Mouse (Mus musculus) thymus, postnatal 25 days (tissue): ENCODE results near the gene Trrap.

ENCODE experiments used
- DNase-seq: peaks from one replicate; pipeline ENCODE4 v3.0.0; 2022

The Trrap gene

DNA sequence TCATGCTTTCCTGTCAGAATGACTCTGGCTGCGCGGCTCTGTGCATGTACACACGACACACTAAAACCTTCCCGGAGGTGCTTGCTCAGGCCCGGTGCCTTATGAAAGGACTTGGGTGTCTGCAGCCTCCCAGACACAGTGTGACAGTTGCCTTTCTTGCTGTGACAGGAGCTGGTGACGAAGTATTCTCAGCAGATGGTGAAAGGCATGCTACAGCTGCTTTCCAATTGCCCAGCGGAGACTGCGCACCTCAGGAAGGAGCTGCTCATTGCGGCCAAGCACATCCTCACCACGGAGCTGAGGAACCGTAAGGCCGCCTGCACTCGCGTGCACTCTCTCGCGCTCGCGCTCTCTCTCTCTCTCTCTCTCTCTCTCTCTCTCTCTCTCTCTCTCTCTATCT, 18.9 kb downstream of the Trrap start:
- no peak for DNase-seq

DNA sequence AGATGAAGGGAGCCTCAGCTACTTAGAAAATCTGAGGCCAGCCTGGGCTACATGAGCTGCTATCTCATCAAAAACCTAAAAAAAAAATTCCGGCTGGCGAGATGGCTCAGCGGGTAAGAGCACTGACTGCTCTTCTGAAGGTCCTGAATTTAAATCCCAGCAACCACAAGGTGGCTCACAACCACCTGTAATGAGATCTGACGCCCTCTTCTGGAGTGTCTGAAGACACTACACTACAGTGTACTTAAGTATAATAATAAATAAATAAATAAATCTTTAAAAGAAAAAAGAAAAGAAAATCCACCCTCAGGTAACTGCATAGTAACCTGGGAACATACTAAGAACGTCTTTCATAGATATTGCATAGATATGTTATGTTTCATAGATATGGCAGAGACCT, 25.8 kb downstream of the Trrap start:
- no peak for DNase-seq

DNA sequence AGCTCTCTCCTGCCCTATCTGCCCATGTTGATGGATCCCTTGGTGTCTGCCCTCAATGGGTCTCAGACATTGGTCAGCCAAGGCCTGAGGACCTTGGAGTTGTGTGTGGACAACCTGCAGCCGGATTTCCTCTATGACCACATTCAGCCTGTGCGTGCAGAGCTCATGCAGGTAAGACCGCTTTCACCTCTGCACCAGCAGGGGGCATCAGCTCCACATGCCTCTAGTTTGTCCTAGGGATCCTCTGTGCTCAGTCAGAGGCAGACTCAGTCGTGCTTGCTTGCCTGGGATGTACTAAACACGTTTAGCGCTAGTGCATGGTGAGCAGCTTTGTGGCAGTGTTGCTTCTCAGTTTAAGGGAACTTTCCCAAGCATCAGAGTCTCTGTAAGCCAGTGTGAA, 27.2 kb downstream of the Trrap start:
- peak; percentile 18 for DNase-seq

- DNase-seq, result no peak
Observed at GRCm38 (mm10) chr5:144797116-144797515, 29.6 kb downstream of the Trrap start.

DNA sequence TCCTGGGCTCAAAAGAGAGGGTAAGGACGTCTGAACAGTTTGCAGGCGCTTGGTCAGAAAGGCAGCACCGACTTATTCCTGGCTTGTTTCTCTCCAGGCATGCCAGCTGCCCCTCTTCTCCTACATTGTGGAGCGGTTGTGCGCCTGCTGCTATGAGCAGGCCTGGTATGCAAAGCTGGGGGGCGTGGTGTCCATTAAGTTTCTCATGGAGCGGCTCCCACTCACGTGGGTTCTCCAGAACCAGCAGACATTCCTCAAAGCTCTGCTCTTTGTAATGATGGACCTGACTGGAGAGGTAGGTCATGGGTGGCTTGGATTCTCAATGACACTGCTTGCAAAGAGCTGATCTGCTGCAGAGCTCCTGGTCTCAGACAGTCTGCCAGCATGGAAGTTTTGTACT, 35.5 kb downstream of the Trrap start:
- DNase-seq, result no peak

GRCm38 (mm10) chr5:144804181-144804580, 36.6 kb downstream of the Trrap start:
- no peak for DNase-seq

GRCm38 (mm10) chr5:144806931-144807330, 39.4 kb downstream of the Trrap start:
- DNase-seq, result no peak

GRCm38 (mm10) chr5:144828365-144829102, 61.0 kb downstream of the Trrap start:
- DNase-seq, result no peak

DNA sequence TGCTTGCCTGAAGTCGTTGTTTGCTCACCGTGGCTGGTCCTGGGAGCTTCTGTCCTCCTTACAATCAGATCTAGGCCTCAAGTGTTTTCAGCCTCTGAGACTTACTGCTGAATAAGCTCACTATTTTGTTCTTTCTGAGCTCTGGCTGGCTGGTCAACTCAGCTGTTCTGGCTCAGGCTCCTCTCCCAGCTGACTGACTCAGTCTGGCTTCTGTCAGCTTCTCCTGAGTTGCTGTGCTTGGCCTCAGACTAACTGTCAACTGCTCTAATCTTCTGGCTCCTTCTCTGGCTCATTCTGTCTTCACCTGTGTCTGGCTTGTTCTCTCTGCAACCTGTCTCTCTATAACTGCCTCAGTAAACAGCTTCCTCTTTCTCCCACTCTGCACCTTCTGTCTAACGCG, 62.1 kb downstream of the Trrap start:
- DNase-seq, result no peak

DNA sequence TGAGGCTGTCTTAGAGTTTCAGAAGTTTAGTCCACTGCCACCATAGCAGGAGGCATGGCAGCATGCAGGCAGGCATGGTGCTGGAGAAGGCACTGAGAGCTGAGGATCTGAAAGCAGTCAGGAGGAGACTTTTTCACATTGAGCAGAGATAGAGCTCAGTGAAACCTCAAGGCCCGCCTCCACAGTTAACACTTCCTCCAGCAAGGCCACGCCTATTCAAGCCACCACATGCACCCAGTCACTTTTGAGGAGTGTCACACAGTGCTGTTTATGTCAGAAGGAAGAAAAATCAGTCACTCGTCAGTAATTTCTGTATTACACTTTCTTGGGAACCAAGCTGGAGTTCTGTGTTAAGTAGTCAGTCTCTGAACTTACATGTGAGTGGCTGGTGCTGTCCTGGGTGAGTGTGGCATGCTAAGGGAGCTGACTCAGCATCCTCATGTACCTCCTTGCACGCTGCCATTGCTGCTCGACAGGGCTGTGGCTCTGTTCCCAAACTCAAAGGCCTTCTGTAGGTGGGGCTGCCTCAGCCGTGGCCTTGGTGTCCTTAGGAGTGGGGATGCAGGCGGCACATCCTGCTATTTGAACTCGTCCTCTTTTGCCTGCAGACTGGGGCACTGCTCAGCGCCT, 64.4 kb downstream of the Trrap start:
- no peak for DNase-seq

GRCm38 (mm10) chr5:144836100-144836499, 68.6 kb downstream of the Trrap start:
- no peak for DNase-seq

GRCm38 (mm10) chr5:144845352-144845751, 77.8 kb downstream of the Trrap start:
- no peak for DNase-seq

DNA sequence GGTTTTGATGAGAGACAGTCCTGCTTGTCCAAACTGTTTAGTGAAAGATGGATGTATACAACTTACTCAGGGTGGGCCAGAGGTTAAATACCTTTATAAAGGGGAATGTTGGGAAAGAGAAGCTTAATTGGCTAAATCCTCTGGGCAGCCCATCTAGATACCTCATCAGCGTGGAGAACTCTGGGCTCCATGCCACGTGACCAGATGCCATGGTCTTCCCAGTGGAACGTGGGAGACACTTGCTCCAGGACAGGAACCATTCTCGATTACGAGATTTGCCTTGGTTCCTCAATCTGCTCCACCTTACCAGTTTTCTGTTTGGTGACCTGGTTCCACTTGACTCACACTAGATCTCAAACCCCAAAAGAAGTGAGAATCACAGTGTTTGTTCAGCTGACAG, 81.2 kb downstream of the Trrap start:
- no peak for DNase-seq

DNA sequence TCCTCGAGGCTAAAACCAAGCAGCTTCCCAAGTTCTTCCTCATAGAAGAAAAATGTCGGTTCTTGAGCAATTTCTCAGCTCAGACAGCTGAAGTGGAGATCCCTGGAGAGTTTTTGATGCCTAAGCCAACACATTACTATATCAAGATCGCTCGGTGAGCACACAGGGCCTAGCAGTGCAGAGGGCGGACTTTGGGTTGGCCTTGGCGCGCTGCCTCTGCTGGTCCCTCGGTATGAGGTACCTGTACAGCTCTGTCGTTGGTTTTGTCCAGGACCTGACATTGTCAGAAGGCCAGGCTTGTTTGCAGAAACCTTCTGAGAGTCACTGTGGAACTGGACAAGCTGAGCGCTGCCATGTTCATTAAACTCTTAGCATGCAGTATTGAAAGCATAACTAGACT, 82.4 kb downstream of the Trrap start:
- no peak for DNase-seq

- DNase-seq, result no peak
Observed at GRCm38 (mm10) chr5:144851820-144852219, 84.3 kb downstream of the Trrap start.

GRCm38 (mm10) chr5:144853931-144854330, 86.4 kb downstream of the Trrap start:
- no peak for DNase-seq

DNA sequence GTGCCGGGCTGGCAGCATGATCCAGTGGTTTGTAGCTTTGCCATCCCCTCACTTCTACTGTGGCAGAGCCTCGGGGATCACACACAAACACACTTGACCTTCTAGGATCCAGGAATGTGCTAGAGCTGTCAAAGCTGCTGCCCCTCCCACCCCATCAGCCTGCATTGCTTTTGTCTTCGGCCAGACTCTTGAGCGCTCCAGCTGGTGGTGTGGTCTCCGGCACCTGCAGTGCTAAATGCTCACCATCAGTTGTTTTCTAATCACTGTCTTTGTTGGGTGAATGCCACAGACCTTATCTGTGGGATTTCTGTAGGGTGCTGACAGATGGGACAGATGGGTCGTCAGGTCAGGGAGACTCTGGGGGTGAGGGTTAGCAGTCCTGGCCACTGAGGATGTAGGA, 88.4 kb downstream of the Trrap start:
- no peak for DNase-seq

DNA sequence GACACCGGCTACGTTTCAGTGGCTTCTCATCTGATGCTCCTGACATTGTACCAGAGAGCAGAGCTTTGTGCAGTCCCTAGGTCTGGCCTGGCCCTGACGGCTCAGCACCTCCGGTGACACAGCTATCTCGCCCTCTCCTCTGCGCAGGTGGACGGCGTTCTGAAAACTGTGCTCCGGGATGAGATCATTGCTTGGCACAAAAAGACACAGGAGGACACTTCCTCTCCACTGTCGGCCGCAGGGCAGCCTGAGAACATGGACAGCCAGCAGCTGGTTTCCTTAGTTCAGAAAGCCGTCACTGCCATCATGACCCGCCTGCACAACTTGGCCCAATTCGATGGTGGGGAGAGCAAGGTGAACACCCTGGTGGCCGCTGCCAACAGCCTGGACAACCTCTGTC, 91.0 kb downstream of the Trrap start:
- DNase-seq, result no peak

DNA sequence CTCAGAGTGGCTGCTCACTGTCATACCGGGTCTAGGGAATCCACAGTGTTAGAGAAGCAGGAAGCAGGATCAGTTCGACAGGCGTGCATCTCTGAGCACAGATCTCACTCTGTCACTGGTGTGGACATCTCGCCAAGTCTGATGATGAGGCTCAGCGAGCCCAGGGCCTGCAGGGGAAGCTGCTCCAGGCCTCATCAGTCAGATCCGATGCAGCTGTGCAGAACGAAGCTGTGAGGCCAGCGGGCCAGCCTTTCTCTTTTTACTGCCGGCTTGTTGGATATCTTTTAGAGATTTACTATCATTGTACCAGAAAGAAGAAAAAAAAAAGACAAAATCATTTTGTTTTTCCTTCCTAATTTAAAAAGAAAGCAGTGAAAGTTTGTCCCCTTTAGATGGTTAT, 91.8 kb downstream of the Trrap start:
- no peak for DNase-seq

GRCm38 (mm10) chr5:144860913-144861312, 93.4 kb downstream of the Trrap start:
- no peak for DNase-seq

DNA sequence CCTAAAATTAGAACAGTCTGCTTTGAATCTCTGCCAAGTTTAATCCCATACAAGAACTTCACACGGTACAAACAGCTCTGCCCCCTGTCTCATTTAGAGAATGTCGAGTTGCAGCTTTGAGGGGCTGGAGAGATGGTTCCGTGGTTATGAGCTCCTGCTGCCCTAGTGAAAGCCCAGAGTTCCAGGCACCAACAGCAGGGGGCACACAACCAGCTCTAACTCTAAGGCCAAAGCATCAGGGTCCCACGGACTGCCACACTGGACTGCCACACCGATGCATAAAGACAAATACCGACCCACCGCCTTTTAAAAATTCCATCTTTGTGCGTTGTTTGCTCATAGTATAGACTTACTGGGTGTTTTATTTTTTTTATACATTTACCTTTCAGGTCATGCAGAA, 99.4 kb downstream of the Trrap start:
- no peak for DNase-seq

GRCm38 (mm10) chr5:144869466-144869865, 101.9 kb downstream of the Trrap start:
- DNase-seq, result no peak

- DNase-seq, result no peak
Observed at GRCm38 (mm10) chr5:144870782-144871181, 103.2 kb downstream of the Trrap start.

- DNase-seq, result peak; percentile 10
Observed at GRCm38 (mm10) chr5:144871775-144872174, 104.2 kb downstream of the Trrap start.

- DNase-seq, result no peak
Observed at GRCm38 (mm10) chr5:144872326-144872725, 104.8 kb downstream of the Trrap start.
